Mouse (Mus musculus): ENCODE data around the gene 1190002N15Rik.

1190002N15Rik gene

DNA sequence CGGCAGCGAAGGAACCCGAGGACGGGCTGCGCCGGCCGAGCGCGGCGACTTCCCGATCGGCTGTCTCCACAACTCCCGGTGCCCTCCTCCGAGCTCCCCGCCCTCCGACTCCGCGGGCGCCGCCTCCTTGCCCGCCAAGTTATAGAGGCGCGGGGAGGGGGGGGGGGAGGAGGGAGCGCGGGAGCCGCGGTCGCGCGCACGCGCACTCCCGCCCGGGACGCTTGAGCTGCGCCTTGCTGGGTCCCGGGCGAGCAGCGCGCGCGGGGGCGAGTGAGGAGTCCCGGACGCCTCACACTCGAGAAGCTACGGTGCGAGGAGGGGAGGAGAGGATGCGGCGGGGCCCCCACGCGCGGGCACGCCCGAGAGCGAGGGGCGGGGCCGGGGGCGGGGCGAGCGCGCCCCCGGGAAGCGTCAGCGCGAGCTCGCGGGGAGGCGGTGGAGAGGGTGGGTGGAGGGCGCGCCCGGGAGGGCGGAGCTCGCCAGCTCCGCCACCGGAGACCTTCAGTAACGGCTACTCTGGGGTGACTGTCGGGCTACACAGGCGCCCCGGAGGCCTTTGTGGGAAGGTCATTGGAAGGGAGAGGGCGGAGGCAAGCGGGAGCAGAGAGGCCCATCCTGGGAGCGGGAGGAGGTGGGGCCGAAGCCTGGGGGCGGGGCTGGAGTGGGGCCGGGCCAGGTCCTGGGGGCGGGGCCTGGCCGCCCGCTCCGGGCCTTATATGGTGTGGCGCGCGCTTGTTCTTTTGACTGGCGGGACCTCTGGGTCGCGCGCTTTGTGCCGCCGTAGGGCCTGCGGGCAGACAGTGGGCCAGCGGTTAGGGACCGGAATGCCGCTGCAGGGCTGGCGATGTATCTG, at the start of gene 1190002N15Rik:
1190002N15Rik (minus strand) TSS at position 112 of the 853 bp plus-strand sequence.
- DNase-seq (ENCODE audit: low spot score in 2 of 2), result peak; percentile 93 to 94

GRCm38 (mm10) chr9:94582309-94582708, 44.4 kb upstream of the 1190002N15Rik start:
- no peak for DNase-seq (ENCODE audit: low spot score in 2 of 2)

GRCm38 (mm10) chr9:94581661-94582060, 43.8 kb upstream of the 1190002N15Rik start:
- no peak for DNase-seq (ENCODE audit: low spot score in 2 of 2)

DNA sequence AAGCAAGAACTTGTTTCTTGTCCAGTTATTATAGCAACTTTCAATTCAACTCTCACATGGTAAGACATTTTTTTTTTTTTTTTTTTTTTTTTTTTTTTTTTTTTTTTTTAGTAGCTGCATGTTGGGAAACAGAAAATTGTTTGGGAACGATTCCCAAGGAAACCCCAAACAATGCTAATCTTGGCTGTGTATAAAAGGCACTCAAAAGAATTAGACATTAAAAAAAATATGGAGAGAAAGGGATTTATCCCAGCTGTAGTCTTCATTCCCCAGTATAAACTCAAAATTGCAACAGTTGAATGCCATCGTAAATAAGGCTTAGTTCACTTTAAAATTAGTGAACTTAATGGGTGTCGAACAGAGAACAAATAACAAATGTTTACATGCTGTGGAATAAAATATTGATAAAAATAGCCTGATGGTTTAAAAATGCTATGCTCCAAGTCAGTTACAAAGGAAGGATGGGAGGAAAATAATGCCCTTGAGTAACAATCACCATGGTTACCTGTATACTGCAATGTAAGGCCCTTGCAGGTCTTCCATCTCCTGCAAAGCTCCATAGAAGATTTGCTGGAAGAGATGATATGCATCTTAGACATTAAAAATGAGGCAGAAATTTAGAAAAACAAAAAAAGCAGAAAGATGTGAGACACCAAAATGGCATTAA, 42.3 kb upstream of the 1190002N15Rik start:
- DNase-seq (ENCODE audit: low spot score in 2 of 2), result no peak

- no peak for DNase-seq (ENCODE audit: low spot score in 2 of 2)
Observed at GRCm38 (mm10) chr9:94571802-94572201, 33.9 kb upstream of the 1190002N15Rik start.

DNA sequence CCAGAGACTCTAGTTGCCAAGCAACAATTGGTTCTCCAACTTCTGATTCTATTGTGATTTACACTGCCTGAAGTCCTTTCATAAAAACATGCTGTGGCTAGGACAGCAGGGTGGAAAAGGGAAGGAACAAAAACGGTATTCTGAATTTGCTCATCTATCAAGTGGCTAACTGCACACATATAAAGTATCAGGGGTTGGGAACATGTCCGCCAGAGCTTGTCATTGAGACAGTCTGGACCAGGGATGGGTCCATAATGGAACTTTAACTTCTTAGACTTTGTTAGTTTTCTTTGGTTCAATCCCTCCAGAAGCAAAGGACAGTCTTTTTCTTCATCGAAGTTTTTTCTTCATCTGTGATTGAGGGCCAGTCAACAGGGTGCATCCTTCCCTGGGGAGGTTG, 30.5 kb upstream of the 1190002N15Rik start:
- no peak for DNase-seq (ENCODE audit: low spot score in 2 of 2)

- DNase-seq (ENCODE audit: low spot score in 2 of 2), result no peak
Observed at GRCm38 (mm10) chr9:94567722-94568314, 29.9 kb upstream of the 1190002N15Rik start.

- no peak for DNase-seq (ENCODE audit: low spot score in 2 of 2)
Observed at GRCm38 (mm10) chr9:94556776-94557514, 19.1 kb upstream of the 1190002N15Rik start.

GRCm38 (mm10) chr9:94556249-94556648, 18.4 kb upstream of the 1190002N15Rik start:
- DNase-seq (ENCODE audit: low spot score in 2 of 2), result no peak

DNA sequence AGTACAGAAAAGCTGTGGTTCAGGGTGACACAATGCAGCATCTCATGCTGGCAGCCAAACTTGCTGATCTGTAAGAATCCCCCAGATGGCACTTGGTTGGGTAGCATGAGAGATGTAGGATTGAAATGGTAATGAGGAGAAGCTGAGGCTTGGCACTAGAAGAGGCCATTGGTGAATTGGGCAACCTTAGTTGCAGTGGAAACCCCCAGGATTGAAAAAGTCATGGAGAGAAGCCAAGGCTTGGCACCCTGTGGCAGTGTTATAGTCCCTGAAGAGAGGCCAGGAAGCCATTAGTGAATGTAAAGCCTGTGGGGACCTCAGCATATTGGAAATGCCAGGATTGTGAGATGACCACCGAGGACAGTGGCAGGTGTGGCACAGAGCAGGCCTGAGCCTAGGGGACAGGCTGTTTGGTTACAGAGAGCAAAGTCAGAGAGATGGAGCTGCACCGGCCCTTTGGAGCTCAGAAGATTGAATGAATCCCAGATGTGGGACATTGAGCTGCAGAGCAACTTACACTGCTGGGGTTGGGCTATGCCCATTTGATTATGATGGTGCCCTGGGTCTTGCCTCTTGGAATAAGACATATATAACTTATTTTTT, 12.7 kb upstream of the 1190002N15Rik start:
- no peak for DNase-seq (ENCODE audit: low spot score in 2 of 2)

GRCm38 (mm10) chr9:94543881-94544280, 6.0 kb upstream of the 1190002N15Rik start:
- no peak for DNase-seq (ENCODE audit: low spot score in 2 of 2)

- DNase-seq (ENCODE audit: low spot score in 2 of 2), result no peak
Observed at GRCm38 (mm10) chr9:94540343-94541095, 2.6 kb upstream of the 1190002N15Rik start.

- DNase-seq (ENCODE audit: low spot score in 2 of 2), result no peak
Observed at GRCm38 (mm10) chr9:94539346-94539865, 1.5 kb upstream of the 1190002N15Rik start.

DNA sequence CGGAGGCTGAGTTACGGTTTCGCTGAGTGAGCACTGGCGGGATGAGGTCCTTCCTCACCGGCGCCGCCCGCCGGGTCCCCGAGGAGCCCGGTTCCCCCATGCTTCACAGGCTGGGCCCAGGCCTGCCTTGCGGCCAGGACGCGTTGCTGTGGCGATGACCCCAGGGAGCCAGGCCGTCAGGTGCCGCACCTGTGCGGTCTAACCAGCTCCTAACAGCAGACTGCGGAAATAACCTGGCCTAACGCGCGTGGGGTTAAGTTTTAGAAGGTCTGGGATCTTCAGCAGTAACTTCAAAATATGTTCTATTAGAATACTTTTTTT, 902 bp upstream of the 1190002N15Rik start:
- no peak for DNase-seq (ENCODE audit: low spot score in 2 of 2)

DNA sequence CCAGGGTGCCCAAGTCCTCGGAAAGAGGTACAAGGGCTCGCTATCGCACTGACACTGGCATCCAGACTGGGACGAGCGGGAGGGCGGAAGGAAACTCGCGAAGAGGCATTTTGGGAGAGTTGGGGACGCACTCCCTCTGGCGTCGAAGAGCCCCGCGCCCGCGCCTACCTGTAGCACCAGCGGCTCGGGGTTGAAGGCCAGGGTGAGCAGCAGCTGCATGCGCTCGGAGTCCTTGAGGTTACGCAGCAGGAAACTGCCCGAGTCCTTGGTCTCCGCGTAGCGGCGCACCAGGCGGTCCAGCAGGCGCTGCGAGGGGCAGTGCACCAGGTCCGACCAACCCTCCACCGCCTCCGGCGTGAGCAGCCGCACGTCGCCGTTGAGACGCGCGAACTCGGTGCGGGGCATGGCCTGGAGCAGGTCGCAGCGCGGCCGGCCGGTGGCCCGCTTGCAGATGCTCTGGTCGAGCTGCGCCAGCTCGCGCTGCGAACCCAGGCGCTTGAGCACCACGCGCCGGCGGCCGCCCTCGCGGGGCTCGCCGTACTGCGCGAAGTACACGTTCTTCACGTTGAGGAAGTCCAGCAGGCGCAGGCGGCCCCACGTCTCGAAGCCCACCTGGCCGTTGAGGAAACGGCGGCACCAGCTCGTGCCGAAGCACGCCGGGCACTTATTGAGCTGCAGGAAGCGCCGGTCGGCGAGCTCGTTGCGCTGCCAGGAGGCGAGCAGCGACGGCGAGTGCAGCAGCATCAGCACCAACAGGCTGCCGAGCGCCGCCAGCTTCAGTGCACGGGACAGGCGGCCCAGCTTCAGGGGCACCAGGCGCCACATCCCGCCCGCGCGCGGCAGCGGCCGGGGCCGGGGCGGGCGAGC, 597 bp downstream of the 1190002N15Rik start:
- peak; percentile 70 to 74 for DNase-seq (ENCODE audit: low spot score in 2 of 2)

DNA sequence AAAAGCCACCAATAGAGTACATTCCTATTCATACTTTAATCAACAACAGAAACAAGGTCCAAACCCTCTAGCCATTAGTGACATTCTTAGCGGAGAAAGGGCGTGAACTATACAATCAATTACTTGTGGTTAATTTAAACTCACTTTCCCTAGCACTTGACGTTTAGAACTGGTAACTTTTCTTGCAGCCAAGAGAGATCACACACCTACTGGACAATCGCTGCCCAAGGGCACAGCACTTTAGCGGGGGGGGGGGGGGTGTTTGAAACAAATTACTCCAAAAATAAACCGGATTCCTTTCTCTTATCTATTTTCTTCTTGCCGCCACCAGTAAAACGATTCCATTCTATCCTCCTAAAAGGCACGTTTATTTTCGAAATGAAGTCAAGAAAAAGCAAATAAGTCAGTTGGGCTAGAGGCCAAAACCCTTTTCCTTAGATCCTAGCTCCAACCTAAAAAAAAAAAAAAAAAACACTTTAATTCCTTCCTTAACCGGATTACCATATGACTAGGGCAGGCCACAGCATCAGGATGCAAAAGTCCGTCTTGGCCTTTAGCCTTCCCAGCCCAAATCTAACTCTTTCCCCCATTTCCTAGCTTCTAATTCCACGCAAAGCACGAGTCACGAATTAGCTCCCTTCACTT, 1.5 kb downstream of the 1190002N15Rik start:
- no peak for DNase-seq (ENCODE audit: low spot score in 2 of 2)

DNA sequence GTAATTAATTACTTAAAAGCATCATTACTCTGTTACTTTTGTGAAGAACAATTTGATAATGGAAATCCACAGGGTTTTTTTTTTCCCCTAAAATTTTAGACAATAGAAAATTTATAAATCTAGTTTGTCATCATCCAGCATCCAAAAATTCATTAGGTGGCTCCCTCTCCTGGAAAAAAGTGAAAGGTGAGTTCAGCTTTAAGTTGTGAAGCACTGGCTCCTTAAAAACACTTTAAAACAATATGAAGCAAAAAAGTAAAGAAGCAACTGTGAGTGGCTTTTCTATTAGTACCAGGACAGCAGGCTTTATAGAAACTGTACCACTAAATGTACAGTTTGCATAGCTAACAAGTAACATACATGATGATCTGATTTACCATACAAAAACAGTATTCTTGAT, 3.1 kb downstream of the 1190002N15Rik start:
- DNase-seq (ENCODE audit: low spot score in 2 of 2), result no peak

DNA sequence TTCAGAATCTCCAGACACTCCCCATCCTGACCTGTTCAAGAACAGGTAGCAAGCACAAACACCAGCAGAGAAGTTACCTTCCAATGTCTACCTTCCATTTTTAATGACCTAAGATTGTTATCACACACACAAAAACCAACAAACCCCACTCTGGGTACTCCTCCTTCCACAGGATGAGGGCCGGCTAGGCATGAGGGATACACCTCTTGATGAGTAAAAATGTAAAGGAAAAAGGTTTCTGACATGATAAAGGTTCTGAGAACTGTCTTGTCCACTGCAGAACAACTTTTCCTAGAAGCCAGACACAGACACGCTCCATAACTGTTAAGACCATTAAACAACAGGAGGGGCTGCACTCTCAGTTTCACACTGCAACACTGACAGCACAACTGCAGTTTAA, 3.7 kb downstream of the 1190002N15Rik start:
- no peak for DNase-seq (ENCODE audit: low spot score in 2 of 2)

DNA sequence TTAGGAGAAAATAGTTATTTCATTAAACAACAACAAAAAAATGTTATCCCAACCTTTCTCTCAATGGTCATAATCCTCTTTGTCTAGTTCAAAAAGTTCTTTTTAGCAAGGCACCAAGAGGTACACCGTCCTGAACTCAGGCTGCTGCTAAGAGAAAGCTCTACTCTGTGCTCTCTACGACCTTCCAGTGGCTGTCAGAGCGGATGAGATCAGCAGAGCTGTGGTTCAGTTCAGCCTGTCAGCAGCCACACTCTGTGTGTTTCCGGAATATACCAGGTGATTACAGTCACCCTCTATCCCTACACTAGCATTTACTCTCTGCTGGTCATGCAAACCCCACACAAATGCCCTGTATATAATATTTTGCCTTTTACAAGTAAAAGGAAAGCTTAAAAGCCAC, 4.2 kb downstream of the 1190002N15Rik start:
- peak; percentile 9 to 40 for DNase-seq (ENCODE audit: low spot score in 2 of 2)

Data from thymus, postnatal 10 days (tissue).